Mouse (Mus musculus): ENCODE results near the gene Braf. TPM values are rescaled to one million over a fixed set of nuclear protein-coding genes. Genes with fewer than 3 reads are reported as not detected.

The Braf gene
- total RNA-seq, 2 experiments from 2014 or later: 14.6 to 40.1 TPM

GRCm38 (mm10) chr6:39557723-39558261 lies 167.5 kb downstream of the Braf start, which contains the start of gene Dennd2a:
Gene Dennd2a (minus strand): TSS chr6:39557867.
- peak; percentile 16; the same call in 1 of the 2 replicates for ATAC-seq (replicated peaks; ENCODE audit: poor library complexity)

DNA sequence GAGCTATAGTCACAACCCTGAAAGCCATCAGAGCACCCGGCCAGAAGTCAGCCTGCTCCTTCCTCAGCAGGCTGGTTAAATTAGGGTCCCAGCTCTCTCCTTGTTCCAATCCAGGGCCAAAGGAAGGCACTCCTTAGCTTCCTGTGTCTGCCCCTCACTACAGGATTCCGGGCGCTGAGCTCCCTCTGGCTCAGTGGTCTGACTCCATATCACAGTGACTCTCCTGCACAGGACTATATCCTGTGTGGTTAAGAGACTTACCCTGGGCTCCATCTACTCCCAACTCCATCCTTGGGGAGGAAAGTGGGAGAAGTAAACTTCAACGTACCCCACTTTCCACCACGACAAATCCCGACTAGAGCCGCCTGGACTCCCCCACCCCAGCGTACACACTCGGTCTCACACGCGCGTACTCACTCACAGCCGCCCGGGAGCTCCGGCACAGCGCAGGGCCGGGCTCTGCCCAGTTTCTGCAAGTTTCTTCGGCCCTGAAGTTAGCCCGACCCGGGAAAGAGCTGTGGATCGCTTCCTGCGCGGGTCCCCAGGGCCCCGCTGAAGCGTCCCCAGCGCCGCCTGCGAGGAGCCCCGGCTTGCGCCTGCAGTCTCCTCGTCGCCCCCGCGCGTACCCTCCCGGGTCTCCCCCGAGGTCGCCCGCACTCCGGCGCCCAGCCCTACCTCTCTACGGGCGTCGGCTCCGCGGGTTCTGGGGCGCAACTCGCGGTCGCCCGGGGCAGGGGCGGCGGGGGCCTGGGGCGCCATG lies 168.2 kb downstream of the Braf start:
- ATAC-seq (replicated peaks; ENCODE audit: poor library complexity): peak; percentile 51; the same call in 1 of the 2 replicates

DNA sequence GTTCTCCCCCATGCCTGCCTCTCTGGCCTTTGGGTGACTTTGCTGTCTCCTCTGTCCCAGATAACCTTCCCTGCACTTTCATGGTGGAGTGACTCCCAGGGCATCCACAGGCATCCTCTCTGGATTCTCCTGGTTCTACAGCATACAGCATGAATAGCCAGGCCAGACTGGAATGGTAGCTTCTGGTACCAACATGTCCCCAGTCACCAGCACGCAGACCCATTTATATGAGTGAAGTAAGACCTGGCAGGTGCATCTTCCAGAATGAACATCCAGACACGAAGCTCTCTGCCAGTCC lies 169.7 kb downstream of the Braf start:
- ATAC-seq (replicated peaks; ENCODE audit: poor library complexity): no peak

GRCm38 (mm10) chr6:39554888-39555647 lies 170.2 kb downstream of the Braf start:
- no peak for ATAC-seq (replicated peaks; ENCODE audit: poor library complexity)

Other genes starting within 250 kb of the Braf start
- gene Dennd2a, start 167.6 kb downstream of the Braf start, total RNA-seq (2015): 1.1 TPM in 1 of 2 replicates, not detected in the other
- 0.46 TPM in 1 of 2 replicates, not detected in the other for gene Dennd2a, start 167.6 kb downstream of the Braf start, total RNA-seq (2017)
- 7.5 and 7.6 TPM in 2 replicates for gene Adck2, start 151.6 kb downstream of the Braf start, total RNA-seq (2015)
- gene Adck2, start 151.6 kb downstream of the Braf start, total RNA-seq (2017): 5.6 and 7.3 TPM in 2 replicates
- gene Gm42420, start 139.7 kb downstream of the Braf start, total RNA-seq (2015): 6.5 and 7.1 TPM in 2 replicates
- not detected in 2 replicates for gene Gm42420, start 139.7 kb downstream of the Braf start, total RNA-seq (2017)
- gene Ndufb2, start 132.9 kb downstream of the Braf start, total RNA-seq (2015): 129 and 139 TPM in 2 replicates
- 78.8 and 107 TPM in 2 replicates for gene Ndufb2, start 132.9 kb downstream of the Braf start, total RNA-seq (2017)
- gene Mrps33, start 85.5 kb upstream of the Braf start, total RNA-seq (2015): 109 and 141 TPM in 2 replicates
- 41.1 and 47.7 TPM in 2 replicates for gene Mrps33, start 85.5 kb upstream of the Braf start, total RNA-seq (2017)
- not detected in 2 replicates for gene Tmem178b, start 147.8 kb upstream of the Braf start, total RNA-seq (2015)
- gene Tmem178b, start 147.8 kb upstream of the Braf start, total RNA-seq (2017): not detected in 2 replicates